Mouse (Mus musculus) CD4-positive, CD25-positive, alpha-beta regulatory T cell, adult 2 months (primary cell): ENCODE results near the gene Pvalb.

Experiments
- DNase-seq: peaks from one replicate; pipeline ENCODE4 v3.0.0-alpha.2; 2012; ENCODE audit warnings: low read depth, low spot score

Pvalb gene

GRCm38 (mm10) chr15:78206312-78206711 is at the start of gene Pvalb:
Pvalb (minus strand) TSS chr15:78206400.
- DNase-seq, result no peak

GRCm38 (mm10) chr15:78254751-78255150 is 48.6 kb upstream of the Pvalb start:
- DNase-seq, result no peak

GRCm38 (mm10) chr15:78248410-78248809 is 42.2 kb upstream of the Pvalb start:
- peak; percentile 54 for DNase-seq

GRCm38 (mm10) chr15:78247659-78248058 is 41.5 kb upstream of the Pvalb start:
- DNase-seq, result no peak

GRCm38 (mm10) chr15:78246143-78247116 is 40.2 kb upstream of the Pvalb start:
- peak; percentile 33 for DNase-seq

- peak; percentile 78 for DNase-seq
These were observed 38.7 kb upstream of the Pvalb start, which contains the start of gene Ncf4 for GRCm38 (mm10) chr15:78244695-78245492. Ncf4 (plus strand) TSS chr15:78244801.

GRCm38 (mm10) chr15:78243774-78244173 is 37.6 kb upstream of the Pvalb start:
- DNase-seq, result no peak

GRCm38 (mm10) chr15:78243061-78243460 is 36.9 kb upstream of the Pvalb start:
- no peak for DNase-seq

- no peak for DNase-seq
These were observed 35.1 kb upstream of the Pvalb start for GRCm38 (mm10) chr15:78241335-78241734.

- no peak for DNase-seq
These were observed 33.9 kb upstream of the Pvalb start for GRCm38 (mm10) chr15:78239956-78240617.

- peak; percentile 91 for DNase-seq
These were observed 33.3 kb upstream of the Pvalb start for GRCm38 (mm10) chr15:78239453-78239852.

- DNase-seq, result no peak
These were observed 28.8 kb upstream of the Pvalb start for GRCm38 (mm10) chr15:78234823-78235509.

GRCm38 (mm10) chr15:78231346-78232331 is 25.4 kb upstream of the Pvalb start:
- DNase-seq, result no peak

GRCm38 (mm10) chr15:78227816-78228215 is 21.6 kb upstream of the Pvalb start:
- no peak for DNase-seq

- DNase-seq, result no peak
These were observed 9.1 kb upstream of the Pvalb start for GRCm38 (mm10) chr15:78215269-78215668.

GRCm38 (mm10) chr15:78211367-78211766 is 5.2 kb upstream of the Pvalb start:
- DNase-seq, result no peak

- DNase-seq, result no peak
These were observed 4.0 kb upstream of the Pvalb start for GRCm38 (mm10) chr15:78210203-78210602.

- peak; percentile 12 for DNase-seq
These were observed 1.0 kb downstream of the Pvalb start for GRCm38 (mm10) chr15:78205192-78205591.

- DNase-seq, result peak; percentile 31
These were observed 1.9 kb downstream of the Pvalb start for GRCm38 (mm10) chr15:78204053-78204847.
